In the genomic region with DNA sequence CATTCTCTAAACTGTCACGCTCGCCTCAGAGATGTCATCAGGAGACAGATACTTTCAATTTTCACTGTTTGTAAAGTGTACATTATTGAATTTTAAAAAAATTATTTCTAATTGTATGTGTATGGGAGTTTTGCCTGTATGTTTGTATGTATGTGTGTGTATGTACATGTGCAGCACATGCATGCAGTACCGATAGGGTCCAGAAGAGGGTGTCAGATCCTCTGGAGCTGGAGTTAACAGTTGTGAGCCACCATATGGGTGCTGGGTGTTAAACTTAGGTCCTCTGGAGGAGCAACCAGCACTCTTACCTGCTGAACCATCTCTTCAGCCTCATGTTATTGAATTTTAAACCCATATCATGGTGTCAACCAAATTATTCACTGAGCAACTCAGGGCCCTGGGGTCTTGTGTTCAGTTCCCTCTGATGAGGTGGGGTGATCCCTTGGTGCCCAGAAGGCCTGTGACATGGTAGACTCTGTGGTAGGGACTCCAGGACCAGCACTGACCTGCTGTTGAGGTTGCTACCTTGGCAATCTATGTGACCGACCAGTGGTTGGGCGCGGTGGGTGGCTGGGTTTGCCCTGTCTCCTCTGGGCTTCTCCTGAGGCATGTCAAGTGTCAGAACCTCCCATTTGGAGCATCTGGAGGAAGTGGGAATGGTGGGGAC, we compare ENCODE assay signal across 18 mouse cellular contexts. TPM values are rescaled to one million over a fixed set of nuclear protein-coding genes. Genes with fewer than 3 reads are reported as not detected.
A peak's percentile ranks its signal among the peaks of the same experiment; 100 is the strongest.
DNase-seq lines count a peak whose midpoint lies in the region; ATAC-seq and TF ChIP-seq lines count a peak whose summit lies in the region.
"Had no signal": no experiment of that assay in that cellular context is flagged by ENCODE, and none has a peak within 500 bp of the region (broad histone marks: within the 10 kb centered on the region; RNA-seq: fewer than 3 reads in every experiment).

No protein-coding gene starts in this region.

- no peak overlapping the region for H3K27ac ChIP-seq in intestine, postnatal 0 days (ENCODE audit: low read depth, low read length)
- H3K27ac ChIP-seq in intestine, embryonic 16.5 days (ENCODE audit: low read length): no peak overlapping the region
- H3K27ac ChIP-seq in lung, postnatal 0 days (ENCODE audit: low read length): no peak overlapping the region
- H3K27ac ChIP-seq: embryonic facial prominence, embryonic 15.5 days; forebrain, embryonic 12.5 days; liver, embryonic 12.5 days had no signal

- no peaks in the 10 kb centered on the region for H3K4me1 ChIP-seq in intestine, postnatal 0 days (replicated peaks; ENCODE audit: control insufficient read depth, insufficient read depth, low read length)
- H3K4me1 ChIP-seq in intestine, embryonic 16.5 days (ENCODE audit: control insufficient read depth, insufficient read depth, low read length): no peaks in the 10 kb centered on the region
- no peaks in the 10 kb centered on the region for H3K4me1 ChIP-seq in lung, postnatal 0 days (ENCODE audit: insufficient read depth, low read depth, low read length)
- H3K4me1 ChIP-seq: embryonic facial prominence, embryonic 15.5 days; forebrain, embryonic 12.5 days had no signal

- H3K4me3 ChIP-seq in intestine, postnatal 0 days (ENCODE audit: low read depth, low read length): no peak overlapping the region
- no peak overlapping the region for H3K4me3 ChIP-seq in intestine, embryonic 16.5 days (ENCODE audit: low read length)
- H3K4me3 ChIP-seq in lung, postnatal 0 days (ENCODE audit: low read depth, low read length): no peak overlapping the region
- H3K4me3 ChIP-seq: embryonic facial prominence, embryonic 15.5 days; forebrain, embryonic 12.5 days; liver, embryonic 12.5 days had no signal

- no peak for TF ChIP-seq POLR2A in brain, embryonic 14.5 days (IDR thresholded peaks at IDR 0.05; ENCODE audit: borderline replicate concordance, extremely low read depth, insufficient read depth, insufficient read length, poor library complexity, severe bottlenecking)

- peak; percentile 33 for TF ChIP-seq CTCF in intestine, postnatal 0 days (IDR thresholded peaks at IDR 0.05; ENCODE audit: low read depth)
- peak; percentile 40 for TF ChIP-seq CTCF in lung, postnatal 0 days (IDR thresholded peaks at IDR 0.05)
- peak; percentile 26; the same call in 1 of the 2 replicates for TF ChIP-seq CTCF in brain, embryonic 14.5 days (IDR thresholded peaks at IDR 0.05; ENCODE audit: borderline replicate concordance, extremely low read depth, insufficient read depth, insufficient read length)

- WGBS in intestine, postnatal 0 days: 97% methylated on average over 6 of the region's 6 CpGs
- 96% methylated on average over 6 of the region's 6 CpGs for WGBS in intestine, embryonic 16.5 days
- WGBS in lung, postnatal 0 days: 98% methylated on average over 6 of the region's 6 CpGs

- DNase-seq in lung, postnatal 0 days (ENCODE audit: low spot score): no peak
- DNase-seq in lung, postnatal 4 days: no peak
- peak; percentile 62 for DNase-seq in ES-CJ7 (ENCODE audit: low read depth, low spot score)
- DNase-seq in brain, embryonic 14.5 days (ENCODE audit: low read depth): no peak
- DNase-seq in adrenal gland, postnatal 4 days (ENCODE audit: low spot score in 2 of 2): no peak
- DNase-seq: adrenal gland, postnatal 36 days; lung, postnatal 36 days; right cerebral cortex, postnatal 14 days; thymus, adult 2 months had no signal

- no peak for TF ChIP-seq EP300 in lung, postnatal 0 days (IDR thresholded peaks at IDR 0.05)

- H3K9me3 ChIP-seq in intestine, postnatal 0 days (ENCODE audit: control insufficient read depth): no peaks in the 10 kb centered on the region
- 0 out of 2 replicates have a peak, but pooled peaks cover 3% of the 10 kb centered on the region for H3K9me3 ChIP-seq in intestine, embryonic 16.5 days (ENCODE audit: control insufficient read depth, low read length)
- H3K9me3 ChIP-seq in lung, postnatal 0 days (ENCODE audit: low read length): no peaks in the 10 kb centered on the region
- H3K9me3 ChIP-seq: embryonic facial prominence, embryonic 15.5 days; forebrain, embryonic 12.5 days; liver, embryonic 12.5 days had no signal

- H3K36me3 ChIP-seq in intestine, postnatal 0 days (ENCODE audit: control insufficient read depth, insufficient read depth): peaks cover 84% of the 10 kb centered on the region
- peaks cover 33% of the 10 kb centered on the region for H3K36me3 ChIP-seq in intestine, embryonic 16.5 days (ENCODE audit: control insufficient read depth, insufficient read depth, low read length)
- H3K36me3 ChIP-seq in lung, postnatal 0 days (ENCODE audit: insufficient read depth, low read length): peaks cover 24% of the 10 kb centered on the region; the same call in 1 of the 2 replicates

- no peak overlapping the region for H3K9ac ChIP-seq in intestine, postnatal 0 days (ENCODE audit: low read depth, low read length)
- H3K9ac ChIP-seq in intestine, embryonic 16.5 days (ENCODE audit: low read depth, low read length): no peak overlapping the region
- no peak overlapping the region for H3K9ac ChIP-seq in lung, postnatal 0 days (replicated peaks; ENCODE audit: low read depth)
- H3K9ac ChIP-seq: embryonic facial prominence, embryonic 15.5 days; forebrain, embryonic 12.5 days; liver, embryonic 12.5 days had no signal

- no peaks in the 10 kb centered on the region for H3K27me3 ChIP-seq in intestine, postnatal 0 days (replicated peaks; ENCODE audit: control insufficient read depth, insufficient read depth, low read length)
- no peaks in the 10 kb centered on the region for H3K27me3 ChIP-seq in intestine, embryonic 16.5 days (replicated peaks; ENCODE audit: control insufficient read depth, insufficient read depth, low read length)
- no peaks in the 10 kb centered on the region for H3K27me3 ChIP-seq in lung, postnatal 0 days (replicated peaks; ENCODE audit: insufficient read depth, low read length)
- H3K27me3 ChIP-seq: embryonic facial prominence, embryonic 15.5 days; forebrain, embryonic 12.5 days; liver, embryonic 12.5 days had no signal

- no peak overlapping the region for H3K4me2 ChIP-seq in intestine, postnatal 0 days (replicated peaks; ENCODE audit: low read depth)
- no peak overlapping the region for H3K4me2 ChIP-seq in intestine, embryonic 16.5 days (ENCODE audit: low read depth, low read length)
- no peak overlapping the region for H3K4me2 ChIP-seq in lung, postnatal 0 days (replicated peaks; ENCODE audit: low read depth, low read length)
- H3K4me2 ChIP-seq: embryonic facial prominence, embryonic 15.5 days; forebrain, embryonic 12.5 days; liver, embryonic 12.5 days had no signal

- no peak for ATAC-seq in intestine, postnatal 0 days
- ATAC-seq in intestine, embryonic 16.5 days: no peak
- ATAC-seq in lung, postnatal 0 days: no peak
- ATAC-seq: activated CD4-positive, CD25-positive, alpha-beta regulatory T cell, adult 4 months; liver, embryonic 12.5 days had no signal

RNA-seq across cellular contexts. Expression of a gene that starts 11.3 kb away (rescaled TPM):
- polyA plus RNA-seq in intestine, postnatal 0 days (2015; fragmentation: Nextera tagmentation; extraction: Ambion mirVana): 0.87 and 0.93 TPM in 2 replicates
- 2.6 and 2.8 TPM in 2 replicates for polyA plus RNA-seq in intestine, embryonic 16.5 days (2015; fragmentation: Nextera tagmentation; extraction: Ambion mirVana)
- 1.7 and 1.8 TPM in 2 replicates for polyA plus RNA-seq in lung, postnatal 0 days (2015; fragmentation: Nextera tagmentation; extraction: Ambion mirVana)
- 85.3 and 88.4 TPM in 2 replicates for polyA plus RNA-seq in brain, embryonic 14.5 days (2012; rRNA removed)
- total RNA-seq in adrenal gland, postnatal 4 days (2021): 1 to 10 TPM; 1.2 to 1.4 TPM
- total RNA-seq: gastrocnemius, adult 18-20 months; heart, postnatal 25 days; monocyte, adult 5-6 weeks had no signal

RNA-seq across cellular contexts. Expression of a gene that starts 14.7 kb away (rescaled TPM):
- 6.8 TPM in 2 replicates for polyA plus RNA-seq in intestine, postnatal 0 days (2015; fragmentation: Nextera tagmentation; extraction: Ambion mirVana)
- polyA plus RNA-seq in intestine, embryonic 16.5 days (2015; fragmentation: Nextera tagmentation; extraction: Ambion mirVana): 20.0 and 20.5 TPM in 2 replicates
- 19.6 and 21.5 TPM in 2 replicates for polyA plus RNA-seq in lung, postnatal 0 days (2015; fragmentation: Nextera tagmentation; extraction: Ambion mirVana)
- polyA plus RNA-seq in brain, embryonic 14.5 days (2012; rRNA removed): 32.5 and 45.1 TPM in 2 replicates
- 10 to 100 TPM; 18.6 to 23.3 TPM for total RNA-seq in adrenal gland, postnatal 4 days (2021)

RNA-seq across cellular contexts. Expression of a gene that starts 26.2 kb away (rescaled TPM):
- polyA plus RNA-seq in intestine, postnatal 0 days (2015; fragmentation: Nextera tagmentation; extraction: Ambion mirVana): 30.8 and 34.7 TPM in 2 replicates
- 45.3 and 48.7 TPM in 2 replicates for polyA plus RNA-seq in intestine, embryonic 16.5 days (2015; fragmentation: Nextera tagmentation; extraction: Ambion mirVana)
- 28.3 and 32.1 TPM in 2 replicates for polyA plus RNA-seq in lung, postnatal 0 days (2015; fragmentation: Nextera tagmentation; extraction: Ambion mirVana)
- 31.8 and 35.3 TPM in 2 replicates for polyA plus RNA-seq in brain, embryonic 14.5 days (2012; rRNA removed)
- 10 to 100 TPM; 59.9 to 61.8 TPM for total RNA-seq in adrenal gland, postnatal 4 days (2021)

Comparison
In these comparisons a context has a peak if more than half of its experiments do, and no peak if none do; other contexts are left out.
1. RNA of a gene that starts 11.3 kb away (polyA plus RNA-seq): 85.3 to 88.4 TPM in brain, embryonic 14.5 days; 2.6 to 2.8 TPM in intestine, embryonic 16.5 days, 1.7 to 1.8 TPM in lung, postnatal 0 days and 0.87 to 0.93 TPM in intestine, postnatal 0 days; every median in the first group is over 10 times any median in the second.
2. Peak in every context shown above with its lines, with median percentiles within 50 percentile points of each other: CTCF ChIP-seq.